Mouse (Mus musculus) megakaryocyte, embryonic 14.5 days (primary cell): ENCODE results near the gene B130006D01Rik.

ENCODE experiments used
- FLI1 ChIP-seq: IDR thresholded peaks from 2 replicates; pipeline ENCODE4 v1.6.1; 2012; ENCODE audit warnings: low read length, inconsistent platforms, mixed read lengths
- GATA1 ChIP-seq: IDR thresholded peaks from 3 replicates; pipeline ENCODE4 v1.6.1; 2012; ENCODE audit warnings: mixed read lengths, low read length, inconsistent platforms, borderline replicate concordance

DNA sequence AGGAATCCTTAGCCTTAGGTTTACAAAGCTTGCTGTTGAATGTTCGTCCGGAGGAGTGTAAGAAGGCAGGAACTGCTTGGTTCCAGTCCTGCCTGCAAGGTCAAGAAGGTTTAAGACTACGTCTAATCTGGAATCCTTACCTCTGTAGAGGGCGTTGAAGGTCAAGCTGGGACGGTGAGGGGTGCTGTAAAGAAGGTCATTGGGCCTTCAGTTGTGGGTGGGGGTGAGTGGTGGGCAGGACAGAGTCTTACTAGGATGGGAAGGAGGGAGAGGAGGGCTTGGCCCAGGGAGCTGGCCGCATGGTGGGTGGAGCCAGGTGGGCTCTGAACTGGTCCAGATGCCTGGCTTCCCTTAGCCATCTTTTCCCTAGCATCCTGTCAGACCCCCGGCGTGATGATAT lies 48.3 kb downstream of the B130006D01Rik start:
- TF ChIP-seq GATA1 (no peak), FLI1 (no peak)
